Mouse (Mus musculus): ENCODE measurements at regions not wholly inside any gene's neighbourhood (a gene's known extent, or its start where the extent isn't known, plus 50 kb on each side); places are given as distances from the start of the nearest gene placed in this dataset.

DNA sequence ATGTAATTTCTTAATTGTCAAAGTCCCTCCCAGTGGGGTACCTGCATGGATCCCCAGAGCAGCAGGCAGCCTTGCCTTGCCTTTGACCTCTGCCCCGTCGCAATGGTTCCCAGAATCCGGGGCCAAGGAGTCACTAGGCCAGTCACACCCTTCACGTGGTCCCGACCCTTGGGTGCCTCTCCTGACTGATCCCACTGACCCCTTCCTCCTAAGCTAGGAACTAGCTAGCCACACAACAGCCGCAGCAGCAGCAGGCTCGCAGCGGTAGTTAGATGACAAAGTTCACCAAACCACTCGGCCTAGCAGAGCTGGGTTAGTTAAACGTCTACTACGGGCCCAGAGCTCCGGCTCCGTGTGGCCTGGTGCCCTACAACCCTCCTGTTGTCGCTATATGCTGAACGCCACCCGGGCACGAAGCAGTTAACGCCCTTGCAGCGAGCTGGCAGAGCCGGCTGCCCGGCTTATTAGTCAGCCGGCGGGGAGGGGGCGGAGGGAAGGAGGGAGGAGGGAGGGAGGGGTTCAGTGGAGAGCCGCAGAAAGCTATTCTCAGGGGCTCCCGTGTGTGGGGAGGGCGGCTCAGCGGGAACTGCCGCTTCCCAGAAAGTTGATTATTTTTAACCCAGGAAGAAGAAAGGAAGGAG is 84.6 kb downstream of the 1700001O22Rik start:
- peak; percentile 86 to 89 for DNase-seq (ENCODE audit: low spot score in 2 of 2)
- intact Hi-C loops (cut with DNase I), result loop anchor here (5.0 kb wide), 3 partner anchors 42 to 247 kb away; partner anchors contain the start of gene Ier5l

DNA sequence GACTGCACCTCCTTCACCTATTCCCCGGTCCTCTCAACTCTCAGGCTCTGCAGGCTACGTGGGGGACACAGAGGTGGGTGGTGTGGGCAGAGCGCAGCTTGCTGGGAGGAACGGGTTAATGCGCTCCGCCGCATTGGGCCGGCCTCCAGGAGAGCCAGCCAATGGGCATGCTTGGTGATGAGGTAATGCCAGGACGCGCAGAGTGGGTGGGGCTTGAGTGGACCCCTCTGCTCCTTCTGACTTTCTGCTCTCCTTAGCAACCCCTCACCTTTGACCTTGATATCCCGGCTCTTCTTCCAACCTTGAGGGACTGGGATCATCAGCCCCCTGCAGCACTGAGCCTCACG is 85.2 kb downstream of the 1700001O22Rik start:
- intact Hi-C loops (cut with DNase I), result loop anchor here (5.0 kb wide), 3 partner anchors 41 to 246 kb away; partner anchors contain the start of gene Ier5l
- peak; percentile 91 to 92 for DNase-seq (ENCODE audit: low spot score in 2 of 2)

DNA sequence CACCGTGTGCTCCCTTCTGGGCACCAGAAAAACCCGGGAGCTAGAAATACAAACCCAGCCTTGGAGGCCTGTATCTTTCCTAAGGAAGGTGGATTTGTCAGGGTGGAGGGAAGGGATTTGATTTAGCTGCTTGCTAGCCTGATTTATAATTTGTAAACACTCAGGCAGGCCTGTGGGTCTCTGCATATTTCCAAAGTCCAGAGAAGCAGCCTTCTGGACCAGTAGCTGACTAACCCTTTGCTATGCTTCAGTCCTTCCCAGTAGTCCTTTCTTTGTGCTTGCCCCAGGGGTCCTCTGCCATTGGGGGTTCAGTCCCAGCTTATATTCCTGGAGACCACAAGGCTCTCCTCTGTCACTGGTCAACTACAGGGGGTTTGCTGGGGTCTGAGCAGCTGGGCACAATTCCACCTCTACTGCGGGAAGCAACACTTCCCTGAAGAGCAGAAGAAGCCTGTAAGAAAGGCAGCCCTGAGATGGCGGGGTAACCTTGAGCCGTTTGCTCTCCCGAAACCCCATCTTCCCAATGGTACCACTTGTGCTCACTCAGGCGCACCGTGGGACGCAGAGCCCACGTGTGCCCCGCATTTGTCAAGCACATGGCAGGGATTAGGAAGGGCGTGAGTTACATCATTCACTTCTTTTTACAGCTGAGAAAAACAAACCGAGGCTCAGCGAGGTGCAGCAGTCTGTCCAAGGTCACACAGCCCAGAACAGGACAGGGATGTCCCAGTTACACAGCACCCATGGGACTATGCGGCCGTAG is 85.7 kb downstream of the 1700001O22Rik start:
- intact Hi-C loops (cut with DNase I), result loop anchor here (5.0 kb wide), 3 partner anchors 40 to 245 kb away; partner anchors contain the start of gene Ier5l
- peak; percentile 61 to 80 for DNase-seq (ENCODE audit: low spot score in 2 of 2)

DNA sequence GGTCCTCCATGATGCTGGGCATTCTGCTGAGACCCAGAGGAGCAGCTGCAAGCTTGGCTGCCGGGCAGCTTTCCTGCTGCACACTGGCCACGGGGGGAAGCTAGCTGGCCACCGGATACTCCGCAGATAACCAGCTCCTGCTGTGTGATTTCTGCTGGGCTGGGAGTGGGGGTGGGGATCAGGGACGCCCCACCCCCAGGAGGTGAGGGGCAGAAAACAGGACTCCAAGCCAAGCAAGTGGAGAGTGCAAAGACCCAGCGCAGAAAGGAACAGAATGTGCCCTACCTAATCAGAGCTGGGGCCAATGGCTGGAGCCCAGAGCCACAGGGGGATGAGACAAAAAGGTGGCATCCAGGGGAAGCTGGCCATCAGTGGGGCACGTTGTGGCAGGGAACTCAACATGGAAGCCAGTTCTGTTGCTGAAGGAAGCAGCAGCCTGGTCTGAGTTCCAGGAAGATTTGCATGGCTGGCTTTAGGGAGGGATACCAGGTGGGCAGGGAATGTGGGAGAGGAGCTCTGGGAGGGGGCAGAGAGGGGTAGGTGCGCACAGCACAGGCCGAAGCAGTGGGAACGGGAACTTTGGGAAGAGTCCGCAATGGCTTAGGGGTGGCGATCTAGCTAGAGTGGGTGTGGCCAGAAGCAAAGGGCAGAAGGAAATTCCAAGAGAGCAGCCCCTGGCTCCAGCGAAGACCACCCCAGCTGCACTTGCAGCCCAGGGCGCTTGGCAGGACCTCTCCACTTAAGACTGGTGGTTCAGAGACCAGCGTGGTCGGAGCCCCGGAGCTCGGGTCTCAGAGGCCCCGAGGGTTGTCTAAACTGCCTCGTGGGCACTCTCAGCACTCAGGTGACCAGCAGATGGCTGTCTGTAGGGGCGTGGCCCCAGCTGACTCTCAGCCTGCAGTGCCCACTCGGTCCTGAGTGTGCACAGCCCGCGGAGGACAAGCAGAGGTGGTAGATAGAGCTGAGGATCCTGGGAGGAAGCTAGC is 86.6 kb downstream of the 1700001O22Rik start:
- intact Hi-C loops (cut with DNase I), result loop anchor here (5.0 kb wide), 3 partner anchors 40 to 245 kb away; partner anchors contain the start of gene Ier5l
- DNase-seq (ENCODE audit: low spot score in 2 of 2), result no peak

DNA sequence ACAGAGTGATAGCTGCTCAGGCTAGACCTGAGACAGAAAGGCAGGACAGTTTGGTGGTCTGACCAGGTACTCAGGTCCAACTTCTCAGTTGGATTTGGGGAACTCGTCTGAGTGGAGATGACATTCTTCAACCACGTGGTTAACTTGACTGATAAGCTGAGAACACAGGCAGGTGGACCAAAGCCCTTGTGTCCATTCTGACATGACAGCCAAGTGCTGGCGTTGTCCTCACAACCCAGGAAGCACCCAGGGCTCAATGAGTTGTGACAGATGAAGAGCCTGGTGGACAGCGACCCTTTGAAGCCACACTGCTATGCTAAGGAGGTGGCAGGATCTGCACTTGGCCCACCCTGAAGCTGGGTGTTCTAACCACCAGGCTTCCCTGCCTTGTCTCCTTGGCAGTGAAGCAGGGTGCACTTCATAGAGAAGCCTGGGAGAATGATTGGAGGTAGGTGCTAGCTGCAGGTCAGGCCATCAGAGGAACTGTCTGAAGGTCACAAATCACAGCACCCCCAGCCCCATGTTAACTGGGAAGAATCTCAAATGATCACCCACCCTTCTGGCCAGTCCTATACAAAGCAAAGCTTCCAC is 87.6 kb downstream of the 1700001O22Rik start:
- DNase-seq (ENCODE audit: low spot score in 2 of 2), result no peak
- intact Hi-C loops (cut with DNase I), result loop anchor here (5.0 kb wide), 3 partner anchors 39 to 244 kb away; partner anchors contain the start of gene Ier5l

DNA sequence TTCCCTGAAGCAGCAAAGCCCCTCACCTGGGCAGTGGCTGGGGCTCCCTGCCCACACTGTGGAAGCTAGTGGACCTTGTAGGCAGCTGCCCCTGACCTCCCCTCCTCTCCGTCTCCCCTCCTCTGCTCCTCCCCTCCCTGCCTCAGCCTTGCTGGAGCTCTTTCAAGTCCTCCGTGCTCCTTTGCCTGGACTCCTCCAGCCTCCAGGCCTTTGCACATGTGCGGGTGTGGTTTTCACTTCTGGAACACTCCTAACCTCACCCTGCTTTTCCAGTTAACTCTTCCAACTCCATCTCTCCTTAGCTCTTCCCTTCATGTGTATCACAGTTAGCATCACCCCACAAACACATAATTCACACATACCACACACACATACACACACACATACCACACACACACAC is 89.9 kb downstream of the 1700001O22Rik start:
- no peak for DNase-seq (ENCODE audit: low spot score in 2 of 2)
- intact Hi-C loops (cut with DNase I), result no loop called here

DNA sequence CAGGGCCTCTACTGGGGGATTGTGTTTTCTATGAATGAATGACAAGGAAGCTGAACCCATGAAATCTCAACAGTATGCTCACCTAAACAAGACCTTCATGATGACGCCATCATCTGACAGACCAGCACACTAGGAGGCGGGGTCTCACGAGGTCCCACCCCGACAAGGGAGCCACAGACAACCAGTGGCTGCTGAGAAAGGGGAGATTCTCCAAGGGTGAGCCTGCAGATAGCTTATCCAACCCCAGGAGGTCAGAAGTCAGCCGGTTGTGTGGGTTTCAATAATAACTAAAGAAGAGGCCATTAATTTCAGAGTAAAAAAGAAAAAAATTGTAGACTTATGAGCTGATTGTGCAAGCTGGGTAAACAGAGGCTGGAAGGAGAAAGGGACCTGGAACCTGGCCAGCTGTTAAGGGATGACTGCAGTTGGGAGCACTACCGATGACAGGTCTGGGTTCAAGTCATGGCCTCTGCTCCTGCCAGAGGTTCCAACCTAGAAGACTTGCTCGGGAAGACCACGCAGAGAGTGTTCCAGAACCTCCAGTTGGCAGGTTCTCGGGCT is 90.5 kb downstream of the 1700001O22Rik start:
- no peak for DNase-seq (ENCODE audit: low spot score in 2 of 2)

DNA sequence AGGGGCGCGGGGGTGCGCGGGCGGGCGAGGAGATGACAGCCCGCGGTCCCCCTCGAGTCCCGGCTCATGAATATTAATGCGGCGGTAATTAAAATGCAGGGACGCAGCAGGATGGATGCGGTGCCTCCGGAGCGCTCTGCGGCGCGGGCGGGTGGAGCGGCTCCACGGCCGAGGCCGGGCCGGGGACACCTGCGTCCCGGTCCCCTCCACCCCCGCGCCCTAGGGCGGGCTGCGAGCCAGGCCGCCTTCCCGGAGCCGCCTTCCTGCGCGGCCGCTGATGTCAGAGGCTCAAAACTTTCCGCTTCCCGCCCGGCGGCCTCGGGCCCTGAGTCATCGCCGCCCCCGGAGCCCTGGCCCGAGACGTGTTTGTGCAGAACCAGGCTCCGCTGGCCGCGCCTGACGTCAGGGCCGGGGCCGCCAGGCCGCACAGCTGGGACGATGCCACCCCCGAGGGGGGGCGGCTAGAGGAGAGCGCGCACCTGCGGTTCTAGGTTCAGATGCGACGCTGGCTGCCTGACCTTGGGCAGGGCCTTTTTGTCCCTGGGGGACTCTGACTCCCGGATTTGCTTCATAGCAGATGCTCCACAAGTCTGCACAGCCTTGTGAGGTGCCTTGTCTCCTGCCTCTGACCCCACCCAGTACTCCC is 91.5 kb downstream of the 1700001O22Rik start:
- intact Hi-C loops (cut with DNase I), result no loop called here

More for the DNA sequence above, 90.5 kb downstream of the 1700001O22Rik start:
- intact Hi-C loops (cut with DNase I), result no loop called here

DNA sequence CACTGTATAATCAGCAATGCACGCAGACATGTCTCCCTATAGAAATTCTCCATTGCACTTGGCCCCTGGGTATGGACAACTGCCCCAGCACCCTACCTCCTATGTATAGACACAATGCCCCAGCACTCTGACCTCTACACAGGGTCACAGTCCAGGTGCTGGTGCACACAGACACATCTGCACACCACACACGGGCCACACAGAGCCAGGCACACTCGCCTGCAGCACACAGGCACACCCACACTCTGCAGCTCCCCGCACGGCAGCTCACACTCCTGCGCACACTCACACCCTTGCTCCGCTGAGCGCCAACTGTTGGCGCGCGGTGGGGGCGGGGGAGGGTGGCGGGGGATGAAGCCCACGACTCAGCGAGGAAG is 92.0 kb downstream of the 1700001O22Rik start:
- intact Hi-C loops (cut with DNase I), result no loop called here
- no peak for DNase-seq (ENCODE audit: low spot score in 2 of 2)

More for the DNA sequence above, 91.5 kb downstream of the 1700001O22Rik start:
- DNase-seq (ENCODE audit: low spot score in 2 of 2), result peak; percentile 77 to 82

DNA sequence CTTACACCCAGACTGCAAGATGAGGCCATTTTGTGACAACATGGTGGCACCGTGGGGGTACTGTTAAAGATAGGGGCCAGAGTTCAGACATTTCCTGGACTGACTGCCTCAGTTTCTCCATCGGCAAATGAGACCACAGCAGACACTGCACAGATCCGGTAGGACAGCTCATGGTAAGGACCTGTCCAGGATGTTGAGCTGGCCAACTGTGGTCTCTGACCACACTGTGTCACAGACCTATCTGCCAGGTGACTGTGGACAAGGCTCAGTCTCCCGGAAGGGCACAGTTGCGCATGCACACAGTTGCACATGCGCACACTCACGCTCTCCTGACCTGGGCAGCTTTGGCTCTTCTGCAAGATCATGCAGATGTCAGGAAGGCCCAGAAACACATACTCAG is 92.6 kb downstream of the 1700001O22Rik start:
- intact Hi-C loops (cut with DNase I), result no loop called here
- DNase-seq (ENCODE audit: low spot score in 2 of 2), result no peak

DNA sequence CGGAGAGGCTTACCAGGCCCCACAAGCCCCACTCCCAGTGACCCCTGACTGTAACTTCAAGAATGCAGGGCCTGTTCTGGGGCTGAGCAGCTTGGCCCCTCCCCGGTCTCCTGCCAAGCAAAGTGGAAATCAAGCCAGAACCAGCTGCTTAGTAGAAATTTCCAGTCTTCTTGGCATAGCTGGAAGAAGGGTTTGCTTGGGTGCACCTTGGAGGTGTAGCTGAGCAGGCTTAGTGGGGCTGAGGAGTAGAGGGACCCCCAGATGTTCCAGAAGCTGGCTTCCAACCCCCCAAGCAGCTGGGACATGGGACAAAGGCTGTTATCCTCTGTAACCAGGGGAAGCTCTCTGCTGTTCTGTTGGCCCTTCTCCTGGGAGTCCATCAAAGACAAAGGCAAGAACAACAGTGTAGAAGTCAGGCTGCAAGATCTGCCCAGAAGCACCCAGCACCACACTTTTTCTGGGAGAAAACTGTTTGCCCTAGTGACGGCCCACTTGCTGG is 94.0 kb downstream of the 1700001O22Rik start:
- intact Hi-C loops (cut with DNase I), result loop anchor here (5.0 kb wide), 1 partner anchor 112 kb away; the partner anchor contains the start of gene Cstad
- peak in 1 of 2 experiments; percentile 14 for DNase-seq (ENCODE audit: low spot score in 2 of 2)

DNA sequence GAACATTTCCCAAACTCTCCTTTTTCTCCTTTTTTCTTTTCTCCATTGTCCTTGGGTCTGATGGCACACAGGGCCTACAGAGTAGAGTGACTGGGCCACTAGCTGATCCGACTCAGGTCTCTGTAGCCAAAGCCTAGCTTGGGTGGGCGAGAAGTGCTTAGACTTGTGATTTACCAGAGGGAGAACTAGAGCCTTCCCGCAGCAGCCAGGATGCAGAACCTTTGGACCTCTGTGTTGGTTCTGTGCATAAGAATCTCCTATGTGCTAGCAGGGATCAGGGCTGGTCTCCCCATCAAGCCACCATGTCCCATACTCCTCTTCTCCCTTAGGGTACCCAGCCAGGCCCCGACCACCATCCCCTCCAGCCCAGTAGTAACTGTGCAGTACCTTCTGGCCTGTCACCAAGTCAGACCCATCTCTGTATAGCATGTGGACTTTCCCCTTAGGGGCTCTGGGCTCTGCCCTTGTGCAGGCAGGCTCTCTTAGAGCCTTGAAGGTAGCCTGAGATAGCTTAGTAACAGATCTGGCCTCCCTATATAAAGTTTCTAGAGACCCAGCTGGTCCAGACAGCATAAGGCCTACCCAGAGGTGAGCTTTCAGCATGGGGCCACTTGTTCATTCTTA is 94.6 kb downstream of the 1700001O22Rik start:
- intact Hi-C loops (cut with DNase I), result loop anchor here (5.0 kb wide), 1 partner anchor 112 kb away; the partner anchor contains the start of gene Cstad
- DNase-seq (ENCODE audit: low spot score in 2 of 2), result no peak

DNA sequence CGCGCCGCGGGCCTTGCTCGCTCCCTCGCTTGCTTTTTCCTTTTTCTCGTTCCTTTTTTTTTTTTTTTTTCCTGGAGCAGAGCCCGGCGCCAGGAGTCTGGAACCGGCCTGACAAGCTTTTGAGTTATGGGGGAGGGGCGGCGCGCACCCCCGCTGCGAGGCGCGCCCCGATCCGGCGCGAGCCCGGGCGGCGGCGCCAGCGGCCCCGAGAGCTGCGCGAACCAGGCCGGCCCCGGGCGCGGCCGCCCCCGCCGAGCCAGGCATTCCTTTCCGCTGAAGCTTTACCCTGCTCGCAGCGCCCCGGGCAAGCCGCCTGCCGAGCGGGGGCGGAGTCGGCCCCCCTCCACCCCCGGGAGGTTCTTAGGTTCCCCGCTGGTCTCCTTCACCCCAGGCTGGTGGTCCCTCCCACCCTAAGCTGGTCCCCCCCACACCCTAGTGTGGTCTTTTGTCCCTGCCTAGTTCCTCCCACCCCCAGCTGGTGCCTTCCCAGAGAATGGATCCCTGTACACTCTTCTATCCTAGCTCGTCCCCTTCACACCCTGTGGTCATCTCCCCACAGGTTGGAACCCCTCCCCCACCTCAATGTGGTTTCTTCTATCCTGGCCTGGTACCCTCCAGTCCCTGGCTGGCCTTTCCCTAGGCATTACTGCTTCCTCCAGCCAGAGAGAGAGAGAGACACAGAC is 95.3 kb downstream of the 1700001O22Rik start:
- intact Hi-C loops (cut with DNase I), result loop anchor here (5.0 kb wide), 1 partner anchor 111 kb away; the partner anchor contains the start of gene Cstad
- peak; percentile 76 to 84 for DNase-seq (ENCODE audit: low spot score in 2 of 2)

DNA sequence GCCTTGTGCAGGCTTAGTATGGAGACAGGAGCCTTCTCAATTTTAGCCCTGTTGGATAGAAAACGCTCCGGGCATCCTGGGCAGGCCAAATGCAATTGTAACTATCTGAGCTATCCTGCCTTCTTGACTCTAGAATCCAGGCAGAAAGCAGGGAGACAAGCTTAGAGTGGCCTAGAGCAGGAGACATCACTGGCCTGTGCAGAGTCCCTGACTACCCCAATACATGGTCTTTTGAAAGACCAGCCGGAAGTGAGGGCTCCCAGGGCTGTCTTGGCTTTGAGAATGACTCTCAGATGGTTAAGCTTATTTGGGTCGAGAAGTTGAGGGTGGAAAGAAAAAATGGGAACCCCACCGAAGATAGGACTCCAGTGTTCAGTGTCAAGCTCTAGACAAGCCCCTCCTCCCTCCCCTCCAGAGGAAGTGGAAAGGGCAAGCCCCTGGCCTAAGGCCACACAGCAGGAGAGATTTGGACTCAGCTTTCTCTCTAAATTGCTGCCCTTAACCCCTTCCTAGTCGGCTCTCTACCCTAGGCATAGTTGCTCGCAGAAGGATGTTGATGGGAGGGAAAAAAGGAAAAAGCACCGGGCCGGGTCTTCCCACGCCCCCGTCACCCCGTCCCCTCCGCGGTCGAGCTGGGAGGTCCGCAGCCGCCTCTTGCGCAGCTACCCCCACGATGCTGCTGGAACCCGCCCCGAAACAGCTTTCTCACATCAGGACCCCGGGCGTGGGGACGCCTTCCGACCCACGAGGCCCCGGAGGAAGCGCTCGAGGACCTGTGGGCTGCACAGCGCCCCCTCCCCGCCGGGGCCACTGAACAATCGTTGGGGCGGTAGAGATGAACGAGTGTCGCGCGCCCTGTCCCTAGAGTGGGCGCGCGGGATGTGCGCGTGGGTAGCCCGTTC is 96.1 kb downstream of the 1700001O22Rik start:
- intact Hi-C loops (cut with DNase I), result loop anchor here (5.0 kb wide), 1 partner anchor 110 kb away; the partner anchor contains the start of gene Cstad

DNA sequence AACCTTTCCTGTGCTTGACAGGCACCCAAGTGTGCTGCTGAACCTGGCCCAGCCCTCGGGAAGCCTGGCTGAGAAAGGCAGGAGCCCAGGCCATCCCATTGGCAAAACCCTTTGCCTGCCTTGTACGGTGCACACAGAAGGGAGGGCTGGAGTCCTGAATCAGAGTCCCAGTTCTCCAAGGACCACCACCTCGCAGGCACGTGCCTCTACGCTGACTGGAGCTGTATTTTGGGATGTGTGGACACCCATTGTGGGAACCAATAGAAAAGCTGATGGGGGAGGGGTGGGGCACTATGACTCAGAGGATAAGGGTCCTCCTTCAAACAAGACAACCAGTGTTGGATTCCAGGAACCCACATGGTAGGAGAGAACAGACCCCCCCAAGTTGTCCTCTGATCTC is 97.4 kb downstream of the 1700001O22Rik start:
- DNase-seq (ENCODE audit: low spot score in 2 of 2), result no peak
- intact Hi-C loops (cut with DNase I), result loop anchor here (5.0 kb wide), 1 partner anchor 109 kb away; the partner anchor contains the start of gene Cstad

More for the DNA sequence above, 96.1 kb downstream of the 1700001O22Rik start:
- no peak for DNase-seq (ENCODE audit: low spot score in 2 of 2)

DNA sequence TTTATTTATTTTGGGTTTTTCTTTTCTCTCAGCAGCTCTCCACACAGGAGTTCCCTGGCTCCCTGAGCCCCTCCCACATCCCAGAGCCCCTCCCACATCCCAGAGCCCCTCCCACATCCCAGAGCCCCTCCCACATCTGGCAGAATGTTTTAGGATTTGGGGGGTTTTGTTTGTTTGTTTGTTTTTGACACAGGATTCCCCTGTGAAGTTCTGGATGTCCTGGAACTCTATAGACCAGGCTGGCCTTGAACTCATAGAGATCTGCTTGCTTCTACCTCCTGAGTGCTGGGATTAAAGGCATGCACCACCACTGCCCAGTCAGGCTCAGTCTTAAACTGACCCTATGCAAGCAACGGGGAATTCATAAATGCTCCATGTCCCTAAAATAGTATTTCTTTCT is 100.2 kb downstream of the 1700001O22Rik start:
- no peak for DNase-seq (ENCODE audit: low spot score in 2 of 2)
- intact Hi-C loops (cut with DNase I), result no loop called here
